Mouse (Mus musculus): Measurements from ENCODE around the gene Bmp7.

Gene Bmp7

DNA sequence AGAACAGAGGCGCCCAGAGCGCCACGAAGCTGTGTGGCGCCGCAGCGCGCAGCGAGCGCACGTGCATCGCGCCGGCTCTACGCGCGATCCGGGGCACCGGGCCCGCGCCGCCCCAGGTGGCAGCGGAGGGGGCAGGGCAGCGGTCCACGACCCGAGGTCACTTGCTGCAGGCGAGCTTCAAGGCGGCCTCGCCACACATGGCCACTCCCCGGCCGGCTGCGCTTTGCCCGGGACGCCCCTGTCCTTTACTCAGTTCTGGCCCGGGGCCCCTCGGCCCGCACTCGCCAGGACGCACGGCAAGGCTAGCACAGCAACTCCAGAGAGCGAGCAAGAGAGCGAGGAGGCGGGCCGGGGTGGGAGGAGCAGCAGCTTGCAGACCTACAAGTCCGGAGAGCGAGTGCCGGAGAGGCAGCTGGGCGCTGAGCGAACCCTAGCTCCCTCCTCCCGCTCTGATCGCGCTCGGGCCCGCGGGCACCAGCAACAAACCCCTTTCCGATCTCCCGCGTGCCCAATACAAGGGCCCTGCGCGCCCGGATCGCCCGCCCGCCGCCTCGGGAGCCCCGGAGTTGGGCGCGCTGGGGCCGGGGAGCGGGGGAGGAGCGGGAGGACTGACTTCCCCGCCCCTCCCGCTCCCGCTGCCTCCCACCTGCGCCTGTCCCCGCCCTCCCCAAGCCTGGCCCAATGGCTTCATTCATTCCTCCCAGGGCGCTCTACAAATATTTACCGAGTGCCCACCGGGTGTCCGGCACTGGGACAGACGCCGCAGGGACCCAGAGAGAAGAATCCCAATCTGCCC, at the start of gene Bmp7:
Gene Bmp7 (minus strand): TSS at position 319 of the 796 bp plus-strand sequence.
- in situ Hi-C loops (cut with MboI, MseI), result no loop called here

DNA sequence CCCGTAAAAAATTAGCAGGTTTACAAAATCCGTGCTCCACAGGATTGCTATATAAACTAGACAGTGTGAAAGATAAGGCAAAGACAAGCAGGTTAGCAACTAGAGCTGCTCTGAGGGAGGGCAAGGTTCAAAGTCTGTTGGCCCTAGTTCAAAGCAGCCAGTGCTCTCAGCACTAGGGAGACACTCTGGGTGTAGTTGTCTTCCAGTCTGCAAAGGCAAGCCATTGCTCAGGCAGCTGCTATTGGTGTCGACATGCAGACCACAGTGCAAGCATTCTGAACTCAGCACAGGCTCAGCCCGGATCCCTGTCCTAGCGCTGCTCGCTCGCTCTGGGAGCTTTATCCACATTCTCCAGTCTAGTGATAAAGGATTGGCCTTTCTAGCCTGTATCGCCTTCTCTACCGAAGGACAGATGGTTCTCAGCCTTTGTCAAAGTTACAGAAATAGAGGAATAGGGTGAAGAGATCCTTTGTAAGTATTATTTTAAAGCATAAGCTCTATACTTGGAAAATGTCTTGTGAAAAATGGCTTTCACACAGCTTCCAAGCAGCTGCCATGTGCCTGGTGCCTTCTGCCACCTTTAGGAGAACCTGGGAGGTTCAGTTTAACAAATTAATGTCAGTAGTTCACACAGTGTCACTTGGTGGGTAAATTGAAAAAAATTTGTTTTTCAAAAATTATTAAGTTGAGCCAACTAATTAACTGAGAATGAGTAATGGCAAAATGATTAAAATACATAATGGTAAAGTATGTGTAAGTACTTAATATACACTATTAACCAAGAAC, 42.8 kb upstream of the Bmp7 start:
- in situ Hi-C loops (cut with MboI, MseI), result no loop called here

GRCm38 (mm10) chr2:172979666-172980345, 39.7 kb upstream of the Bmp7 start:
- in situ Hi-C loops (cut with MboI, MseI), result no loop called here

GRCm38 (mm10) chr2:172978131-172978633, 38.1 kb upstream of the Bmp7 start:
- in situ Hi-C loops (cut with MboI, MseI), result no loop called here

DNA sequence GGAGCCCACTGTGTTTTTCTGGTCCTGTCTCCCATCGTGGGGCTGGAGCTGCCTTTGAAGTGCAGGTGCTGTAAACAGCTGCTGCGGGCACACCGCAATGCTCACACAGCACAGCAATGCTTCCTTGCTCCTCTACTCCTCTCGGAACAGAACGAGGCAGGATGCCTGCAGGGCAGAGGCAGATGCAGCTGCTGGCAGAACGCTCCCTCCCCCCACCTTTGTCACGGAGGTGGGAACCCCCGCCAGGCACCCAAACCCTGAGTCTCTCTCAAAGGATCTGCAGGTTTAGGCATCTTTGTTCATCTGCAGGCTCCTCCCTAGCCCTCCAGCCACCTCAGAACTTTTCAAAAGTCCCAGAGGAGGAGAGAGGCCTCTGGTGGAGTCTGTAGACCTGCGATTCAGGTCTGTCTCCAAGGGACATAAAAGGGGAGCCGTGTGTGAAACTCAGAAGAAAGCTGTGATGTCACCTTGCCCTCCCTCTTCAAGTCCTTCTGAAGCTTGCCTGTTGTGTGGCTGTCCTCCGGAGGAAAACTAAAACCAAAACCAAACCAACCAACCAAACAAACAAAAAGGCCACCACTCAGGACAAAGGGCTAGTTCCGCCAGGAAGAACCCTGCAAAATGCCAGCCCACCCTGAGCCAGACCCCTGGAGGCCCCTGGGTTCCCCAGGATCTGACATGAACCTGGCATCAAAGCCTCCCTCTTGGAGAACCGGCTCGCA, 37.4 kb upstream of the Bmp7 start, which contains the start of gene Spo11:
Gene Spo11 (plus strand): TSS at position 292 of the 722 bp plus-strand sequence.
- in situ Hi-C loops (cut with MboI, MseI), result no loop called here

GRCm38 (mm10) chr2:172976661-172977238, 36.6 kb upstream of the Bmp7 start:
- in situ Hi-C loops (cut with MboI, MseI), result no loop called here

DNA sequence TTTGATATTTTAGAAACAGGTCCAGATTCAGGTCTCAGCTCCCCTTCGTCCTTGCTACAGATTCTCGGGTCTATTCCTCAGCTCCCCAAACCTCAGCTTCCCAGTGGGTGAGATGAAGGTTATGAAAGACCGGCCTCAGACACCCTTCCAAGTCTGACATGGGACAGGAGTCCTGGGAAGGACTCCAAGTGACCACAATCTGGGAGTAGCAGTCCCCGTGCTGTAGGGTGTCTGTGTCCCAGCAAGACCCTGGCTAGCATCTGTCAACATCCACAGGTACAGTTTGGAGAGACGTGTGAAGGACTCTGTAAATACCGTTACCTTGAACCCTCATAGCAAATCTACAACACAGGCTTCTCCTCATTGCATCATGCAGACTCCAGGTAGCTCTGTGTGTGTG, 35.0 kb upstream of the Bmp7 start:
- in situ Hi-C loops (cut with MboI, MseI), result no loop called here

DNA sequence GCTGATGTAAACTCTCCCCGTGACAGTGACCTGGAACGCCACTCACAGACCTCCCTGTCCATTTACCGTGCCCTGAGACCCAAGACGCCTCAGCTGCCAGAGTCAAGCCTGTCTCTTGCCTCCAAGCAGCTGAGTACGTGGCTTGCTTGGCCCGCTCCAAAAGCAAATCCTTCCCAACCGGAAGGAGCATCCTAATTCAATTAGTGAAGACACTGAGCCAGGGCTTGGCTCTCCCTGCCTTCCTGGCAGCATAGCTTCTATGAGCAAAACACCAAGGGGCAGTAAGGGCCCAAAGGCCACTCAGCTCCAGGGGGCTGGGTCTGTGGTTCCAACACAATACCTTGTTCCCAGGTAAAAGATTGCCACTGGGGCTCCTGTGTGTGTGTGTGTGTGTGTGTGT, 34.6 kb upstream of the Bmp7 start:
- in situ Hi-C loops (cut with MboI, MseI), result no loop called here

DNA sequence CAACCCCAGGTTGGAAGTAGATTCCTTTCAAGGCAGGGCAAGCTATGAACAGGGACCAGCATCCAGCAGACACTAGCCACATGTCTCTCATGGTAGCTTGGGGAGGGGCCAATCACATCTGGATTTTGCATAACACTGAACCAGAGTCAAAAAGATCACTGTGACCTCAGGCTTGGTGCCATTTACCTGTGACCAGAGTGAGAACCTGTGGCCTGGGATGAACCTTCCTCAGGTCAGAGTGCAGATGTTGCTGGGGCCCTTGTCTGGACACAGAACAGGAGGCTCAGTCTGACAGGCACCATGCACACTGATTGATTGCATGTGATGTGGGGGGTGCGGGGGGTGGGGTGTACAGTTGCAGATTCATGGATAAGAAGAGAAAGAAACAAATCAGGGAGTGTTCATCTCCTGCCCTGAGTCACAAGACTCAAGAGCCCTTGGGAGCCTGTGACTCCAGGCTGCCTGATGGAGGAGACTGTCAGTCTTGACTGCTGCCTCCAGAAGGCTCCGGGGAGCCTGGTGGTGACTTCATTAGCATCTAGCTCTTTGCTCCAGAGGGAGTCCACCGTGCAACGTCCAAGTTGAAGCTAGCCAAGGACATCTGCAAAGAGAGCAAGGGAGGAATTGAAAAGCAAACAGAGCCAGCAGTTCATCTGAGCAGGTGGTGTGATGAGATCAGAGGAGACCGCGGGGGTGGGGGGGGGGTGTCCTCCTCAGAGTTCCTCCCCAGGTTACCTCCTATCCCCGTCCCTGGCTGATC, 33.9 kb upstream of the Bmp7 start:
- in situ Hi-C loops (cut with MboI, MseI), result no loop called here

DNA sequence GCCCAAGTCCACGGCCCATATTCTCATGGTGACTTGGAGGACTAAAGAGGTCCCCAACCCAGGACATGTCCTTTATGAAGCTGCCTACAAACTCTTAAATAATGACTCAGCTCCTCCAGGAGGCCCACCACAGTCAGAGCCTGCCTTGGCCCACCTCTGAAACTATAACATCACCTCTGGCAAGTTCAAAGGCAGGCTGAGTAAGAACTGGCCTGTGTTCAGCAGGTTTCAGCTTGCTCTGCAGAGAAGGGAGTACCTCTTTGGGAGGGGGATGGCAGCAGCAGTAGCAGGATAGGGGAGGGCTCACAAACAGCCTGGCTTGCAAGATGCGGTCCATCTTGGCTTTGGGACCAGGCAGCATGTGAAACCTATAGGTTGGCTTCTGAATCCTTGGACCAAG, 31.7 kb upstream of the Bmp7 start:
- in situ Hi-C loops (cut with MboI, MseI), result no loop called here

DNA sequence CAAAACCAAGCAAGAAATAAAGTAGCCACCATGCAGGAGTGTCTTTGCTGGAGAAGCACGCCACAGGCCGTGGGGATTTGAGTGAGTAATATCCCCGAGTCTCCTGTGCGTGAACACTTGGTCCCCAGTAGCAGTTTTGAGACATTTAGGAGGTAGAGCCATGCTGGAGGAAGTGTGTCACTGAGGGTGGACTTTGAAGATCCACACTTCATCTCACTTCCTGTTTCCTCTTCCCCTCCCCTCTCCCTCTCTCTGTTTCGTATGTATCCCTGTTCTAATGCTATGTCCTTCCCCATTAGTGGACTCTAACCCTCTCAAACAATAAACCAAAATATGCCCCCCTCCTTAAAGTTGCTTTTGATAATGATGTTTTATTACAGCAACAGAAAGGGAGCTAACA, 26.4 kb upstream of the Bmp7 start:
- in situ Hi-C loops (cut with MboI, MseI), result no loop called here

DNA sequence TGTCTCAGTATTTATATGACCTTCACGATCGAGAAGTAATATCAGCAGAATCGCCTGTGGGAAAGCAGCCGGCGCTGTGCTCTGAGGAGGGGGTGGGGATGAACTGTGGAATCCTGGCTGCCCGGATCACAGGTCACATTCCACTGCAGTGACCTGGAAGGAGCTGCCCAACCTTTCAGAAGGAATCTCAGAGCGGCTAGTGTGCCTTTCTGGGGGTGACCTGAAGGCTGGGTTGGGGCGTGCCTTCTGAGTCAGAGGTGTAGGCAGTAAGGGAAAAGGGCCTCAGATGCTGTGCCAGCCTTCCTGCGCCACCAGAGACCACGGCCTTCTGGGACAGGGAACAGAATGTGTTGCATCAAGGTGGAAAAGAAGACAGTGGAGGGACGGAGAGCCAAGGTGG, 25.1 kb upstream of the Bmp7 start:
- in situ Hi-C loops (cut with MboI, MseI), result no loop called here

GRCm38 (mm10) chr2:172961211-172961610, 21.1 kb upstream of the Bmp7 start:
- in situ Hi-C loops (cut with MboI, MseI), result no loop called here

DNA sequence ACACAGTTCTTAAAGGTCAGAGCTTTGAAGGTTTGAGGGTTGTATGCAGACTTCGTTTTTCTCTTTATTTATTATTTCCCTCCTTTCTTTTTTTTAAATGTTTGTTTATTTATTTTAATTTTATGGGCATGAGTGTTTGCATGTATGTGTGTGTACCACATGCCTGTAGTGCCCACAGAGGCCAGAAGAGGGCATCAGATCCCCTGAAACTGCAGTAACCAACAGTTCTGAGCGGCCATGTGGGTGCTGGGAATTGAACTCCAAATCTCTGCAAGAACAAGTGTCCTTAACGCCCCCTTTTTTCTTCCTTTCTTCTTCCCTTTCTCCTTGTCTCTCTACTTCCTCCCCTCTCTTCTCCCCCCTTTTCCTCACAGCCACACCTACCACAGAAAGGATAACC, 20.2 kb upstream of the Bmp7 start:
- in situ Hi-C loops (cut with MboI, MseI), result no loop called here

GRCm38 (mm10) chr2:172959006-172959768, 19.1 kb upstream of the Bmp7 start:
- in situ Hi-C loops (cut with MboI, MseI), result no loop called here

- in situ Hi-C loops (cut with MboI, MseI), result no loop called here
These were observed 18.5 kb upstream of the Bmp7 start for GRCm38 (mm10) chr2:172958579-172958978.

DNA sequence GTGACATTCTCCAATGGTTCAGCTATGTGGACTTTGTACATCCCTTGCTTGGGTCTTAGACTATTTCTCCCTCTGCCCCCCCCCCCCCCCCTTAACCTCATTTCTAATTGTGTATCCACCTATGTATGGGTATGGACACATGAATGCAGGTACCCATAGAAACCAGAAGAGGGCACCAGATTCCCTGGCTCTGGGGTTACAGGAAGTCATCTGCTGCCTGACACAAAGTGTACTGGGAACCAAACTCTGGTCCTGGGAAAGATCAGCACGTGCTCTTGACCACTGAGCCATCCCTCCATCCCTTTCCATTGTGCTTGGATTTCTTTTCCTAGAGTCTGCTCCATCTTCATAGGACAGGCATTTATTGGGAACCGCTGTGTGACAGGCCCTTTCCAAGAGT, 11.9 kb upstream of the Bmp7 start:
- in situ Hi-C loops (cut with MboI, MseI), result no loop called here

GRCm38 (mm10) chr2:172950722-172951121, 10.6 kb upstream of the Bmp7 start:
- in situ Hi-C loops (cut with MboI, MseI), result no loop called here

DNA sequence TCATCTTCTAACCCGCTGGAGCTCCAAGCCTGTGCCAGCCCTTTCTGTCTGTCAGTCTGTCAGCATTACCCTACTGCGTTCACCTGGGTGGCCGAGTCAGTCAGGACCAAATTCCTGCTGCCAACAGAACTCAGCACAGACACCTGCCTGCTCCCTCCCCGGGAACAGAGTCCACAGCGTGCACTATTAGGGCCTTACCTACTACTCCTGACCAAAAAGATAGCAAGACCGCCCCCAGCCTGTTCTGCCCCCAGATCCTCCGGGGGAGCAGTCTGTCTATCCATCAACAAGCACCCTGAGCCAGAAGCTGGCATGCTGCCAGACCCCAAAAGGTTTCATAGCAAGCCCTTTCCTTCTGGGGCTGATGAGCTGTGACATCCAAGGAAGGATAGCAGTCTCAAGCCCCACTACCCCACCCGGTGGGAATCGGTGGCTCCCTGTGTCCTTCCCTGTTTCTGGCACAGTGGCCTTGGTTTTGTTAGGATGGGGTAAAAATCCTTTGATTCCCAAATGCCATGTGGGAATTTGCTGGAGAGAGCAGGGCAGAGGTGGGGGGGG, 10.1 kb upstream of the Bmp7 start:
- in situ Hi-C loops (cut with MboI, MseI), result no loop called here

Data from regulatory T cell (primary cell).